Mouse (Mus musculus) ES-E14 (cell line): ENCODE data around the gene Tmem95. TPM values are rescaled to one million over a fixed set of nuclear protein-coding genes. Genes with fewer than 3 reads are reported as not detected.

Source experiments
- DNase-seq: peaks from one replicate; pipeline ENCODE4 v3.0.0-alpha.2; 2013; ENCODE audit warnings: low read depth, low spot score
- H3K27ac ChIP-seq: 2 replicates; pipeline ENCODE4 v1.5.1; 2012; ENCODE audit warnings: low read depth, mild to moderate bottlenecking, low read length, moderate library complexity, mixed read lengths; ENCODE audit not compliant: poor library complexity, insufficient read depth, severe bottlenecking
- H3K36me3 ChIP-seq: 2 replicates; pipeline ENCODE4 v1.6.1; 2012; ENCODE audit warnings: mild to moderate bottlenecking, low read length, moderate library complexity, mixed read lengths; ENCODE audit not compliant: control insufficient read depth, poor library complexity, insufficient read depth, severe bottlenecking
- H3K4me1 ChIP-seq, 2 experiments: fragments of 150-350 bp in 1 of 2; sonication (generic) in 1 of 2; 2 replicates each; pipeline ENCODE4 v1.6.1; 2012; ENCODE audit warnings: low read length in 2 of 2, mild to moderate bottlenecking in 1 of 2, mixed read lengths in 1 of 2; ENCODE audit not compliant: control insufficient read depth in 2 of 2, insufficient read depth in 2 of 2, poor library complexity in 1 of 2
- H3K4me3 ChIP-seq, 2 experiments: fragments of 150-350 bp in 1 of 2; sonication (generic) in 1 of 2; 2 replicates each; pipeline ENCODE4 v1.5.1; 2012; ENCODE audit warnings: low read length in 2 of 2, low read depth in 1 of 2, mild to moderate bottlenecking in 1 of 2, mixed read lengths in 1 of 2; ENCODE audit not compliant: insufficient read depth in 1 of 2, poor library complexity in 1 of 2, severe bottlenecking in 1 of 2
- H3K9ac ChIP-seq: 2 replicates; pipeline ENCODE4 v1.6.1; 2012; ENCODE audit warnings: low read depth, mild to moderate bottlenecking, low read length, mixed read lengths; ENCODE audit not compliant: poor library complexity, insufficient read depth, severe bottlenecking
- H3K9me3 ChIP-seq: fragments of 150-350 bp; sonication (generic); 2 replicates; pipeline ENCODE4 v1.6.1; 2012; ENCODE audit warnings: low read depth, mild to moderate bottlenecking, low read length; ENCODE audit not compliant: control insufficient read depth, insufficient read depth
- CHD2 ChIP-seq: IDR thresholded peaks from 2 replicates; pipeline ENCODE4 v1.6.1; 2014; ENCODE audit warnings: mild to moderate bottlenecking, low read depth, low read length, inconsistent platforms
- HCFC1 ChIP-seq: IDR thresholded peaks from 2 replicates; pipeline ENCODE4 v1.6.1; 2012; ENCODE audit warnings: low read length, inconsistent platforms, borderline replicate concordance; ENCODE audit not compliant: insufficient read depth
- MAFK ChIP-seq: IDR thresholded peaks from 2 replicates; pipeline ENCODE4 v1.6.1; 2014; ENCODE audit warnings: mild to moderate bottlenecking, low read depth, low read length, inconsistent platforms; ENCODE audit not compliant: insufficient read depth
- ZC3H11A ChIP-seq: IDR thresholded peaks from 2 replicates; pipeline ENCODE4 v1.6.1; 2012; ENCODE audit warnings: low read depth, mild to moderate bottlenecking, inconsistent platforms, low read length, borderline replicate concordance
- ZNF384 ChIP-seq: IDR thresholded peaks from 2 replicates; pipeline ENCODE4 v1.6.1; 2012; ENCODE audit warnings: low read depth, low read length, inconsistent platforms
- in situ Hi-C, 2 experiments: fragments of 600-800 bp; cut with MboI; formaldehyde crosslinking; loops; one replicate each; pipeline ENCODE4 v1.15.1; 2025; ENCODE audit warnings: low sequenced_read_pairs in 2 of 2, inconsistent platforms in 1 of 2; ENCODE audit not compliant: unreplicated experiment in 2 of 2
- total RNA-seq: library from RNA; depleted of rRNA; stranded (reverse); fragments of 300-350 nt; gene quantifications from 2 replicates; pipeline ENCODE4 v1.2.3, GENCODE M21; 2012

Gene Tmem95
- total RNA-seq, 1 experiment, result not detected

DNA sequence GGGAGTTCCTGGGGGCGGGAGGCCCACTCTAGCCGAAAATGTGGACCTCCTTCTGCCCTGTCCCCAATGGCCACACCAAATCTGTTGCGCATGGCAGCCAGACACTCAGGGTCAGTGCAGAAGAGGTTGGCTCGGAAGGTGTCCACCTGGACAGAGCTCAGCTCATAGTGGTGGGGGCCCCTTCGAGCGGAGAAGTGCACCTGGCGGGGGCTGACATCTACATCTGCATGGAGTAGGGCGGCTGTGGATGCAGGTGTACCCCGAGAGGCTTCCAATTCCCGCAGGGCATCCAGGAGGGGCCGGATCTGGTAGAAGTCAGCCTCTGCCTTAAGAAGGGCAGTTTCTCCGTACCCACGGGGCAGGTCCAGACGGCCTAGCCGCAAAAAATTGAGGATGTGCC, 1.9 kb upstream of the Tmem95 start:
- Histone ChIP-seq H3K9ac (no peak overlapping the region; the same call in 1 of the 2 replicates), H3K9me3 (no peaks in the 10 kb centered on the region), H3K36me3 (peaks cover 2% of the 10 kb centered on the region; the same call in 1 of the 2 replicates), H3K27ac (no peak overlapping the region), H3K4me1 (peaks cover 4 to 27% of the 10 kb centered on the region in 2 experiments; a peak in 3 of 4 replicates), H3K4me3 (peak overlapping the region; percentile 29 to 68; a peak in 3 of 4 replicates)
- no peak for DNase-seq
- TF ChIP-seq HCFC1 (no peak), ZNF384 (no peak), MAFK (no peak), ZC3H11A (no peak), CHD2 (no peak)
- in situ Hi-C loops, result loop anchor here in 1 of 2 experiments (10.0 kb wide), 1 partner anchor 75 kb away; the partner anchor contains the start of genes Fgf11 and Tmem102

DNA sequence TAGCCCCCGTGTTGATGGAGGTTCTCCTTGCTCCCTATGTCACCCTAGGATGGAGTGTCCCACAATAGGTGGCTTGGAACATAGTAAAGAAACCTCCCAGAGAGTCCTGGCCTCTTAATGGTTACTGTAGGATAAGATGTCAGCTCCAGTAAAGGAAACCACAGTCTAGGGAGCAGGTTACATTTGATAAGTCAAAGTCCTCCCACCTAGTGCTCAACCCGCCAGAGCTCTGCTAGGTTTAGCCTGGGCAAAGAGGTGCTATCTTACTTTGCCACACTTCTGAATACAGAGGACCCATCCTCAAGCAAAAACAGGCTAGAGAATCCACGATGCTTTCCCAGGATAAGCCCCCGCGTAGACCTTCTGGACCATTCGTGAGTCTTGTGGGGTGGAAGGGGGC, 1.1 kb upstream of the Tmem95 start:
- no peaks in the 10 kb centered on the region for H3K36me3 ChIP-seq
- H3K4me3 ChIP-seq, result no peak overlapping the region; a peak in 1 of 4 replicates
- H3K9me3 ChIP-seq, result no peaks in the 10 kb centered on the region
- in situ Hi-C loops, result loop anchor here in 1 of 2 experiments (10.0 kb wide), 1 partner anchor 74 kb away; the partner anchor contains the start of genes Fgf11 and Tmem102
- peaks cover 4 to 27% of the 10 kb centered on the region in 2 experiments; a peak in 3 of 4 replicates for H3K4me1 ChIP-seq
- no peak for DNase-seq
- no peak overlapping the region for H3K27ac ChIP-seq
- no peak overlapping the region; the same call in 1 of the 2 replicates for H3K9ac ChIP-seq
- no peak for TF ChIP-seq ZC3H11A
- no peak for TF ChIP-seq CHD2
- TF ChIP-seq MAFK, result no peak
- no peak for TF ChIP-seq HCFC1
- TF ChIP-seq ZNF384, result no peak

DNA sequence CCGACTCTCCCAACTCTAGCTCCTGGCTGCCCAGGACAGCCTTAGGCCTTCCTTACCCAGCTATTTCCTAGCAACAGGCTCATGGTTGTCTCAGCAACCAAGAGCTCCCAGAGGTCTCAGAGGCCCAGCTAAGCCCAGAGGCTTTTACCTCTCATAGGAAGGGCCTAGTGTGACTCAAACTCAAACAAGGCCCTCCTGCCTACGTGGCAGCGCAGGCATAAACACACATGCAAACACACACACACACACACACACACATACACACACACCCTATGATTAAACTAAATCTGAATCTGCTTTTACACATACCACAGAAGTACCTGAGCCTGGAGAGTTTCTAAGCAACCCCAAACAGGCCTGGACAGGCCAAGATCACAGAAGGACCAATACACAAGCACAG, 581 bp upstream of the Tmem95 start:
- H3K4me1 ChIP-seq, result peaks cover 4 to 27% of the 10 kb centered on the region in 2 experiments; a peak in 3 of 4 replicates
- in situ Hi-C loops, result loop anchor here in 1 of 2 experiments (10.0 kb wide), 1 partner anchor 74 kb away; the partner anchor contains the start of genes Fgf11 and Tmem102

DNA sequence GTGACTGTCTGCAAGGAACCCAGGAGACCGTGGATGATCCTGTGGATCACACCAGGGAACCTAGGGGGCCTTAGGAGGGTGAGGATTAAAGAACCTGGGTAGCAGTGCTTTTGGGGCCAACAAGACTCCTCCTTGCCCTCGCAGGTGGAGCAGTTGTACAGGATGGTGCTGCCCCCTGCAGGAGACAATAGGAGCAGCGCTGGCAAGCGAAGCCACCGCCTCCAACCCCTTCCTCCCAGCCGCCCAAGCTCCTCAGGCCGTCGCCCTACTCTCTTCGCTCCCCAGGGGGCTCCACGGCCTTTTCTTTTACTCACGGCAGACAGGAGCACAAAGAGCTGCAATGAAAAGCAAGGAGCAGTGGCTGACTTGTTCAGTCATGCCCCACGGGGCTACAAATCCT, 951 bp downstream of the Tmem95 start:
- H3K4me3 ChIP-seq, result peak overlapping the region; percentile 22 to 26
- H3K4me1 ChIP-seq, result peaks cover 4 to 27% of the 10 kb centered on the region in 2 experiments; a peak in 3 of 4 replicates
- H3K27ac ChIP-seq, result peak overlapping the region; percentile 67; the same call in 1 of the 2 replicates
- peak overlapping the region; percentile 56; the same call in 1 of the 2 replicates for H3K9ac ChIP-seq
- in situ Hi-C loops, result loop anchor here in 1 of 2 experiments (10.0 kb wide), 1 partner anchor 72 kb away; the partner anchor contains the start of genes Fgf11 and Tmem102
- DNase-seq, result peak; percentile 97
- peak; percentile 59; the same call in 1 of the 2 replicates for TF ChIP-seq ZC3H11A
- TF ChIP-seq MAFK, result no peak
- no peaks in the 10 kb centered on the region for H3K36me3 ChIP-seq
- no peaks in the 10 kb centered on the region for H3K9me3 ChIP-seq

More for the DNA sequence above, 581 bp upstream of the Tmem95 start:
- no peak for DNase-seq
- no peak for TF ChIP-seq HCFC1
- no peak for TF ChIP-seq ZNF384
- no peak for TF ChIP-seq MAFK
- no peak for TF ChIP-seq CHD2
- H3K9ac ChIP-seq, result no peak overlapping the region
- no peaks in the 10 kb centered on the region for H3K9me3 ChIP-seq
- H3K27ac ChIP-seq, result no peak overlapping the region
- no peaks in the 10 kb centered on the region for H3K36me3 ChIP-seq
- H3K4me3 ChIP-seq, result no peak overlapping the region
